Mouse (Mus musculus) myocyte (in vitro differentiated cells): ENCODE measurements around the gene Fbxo34. TPM values are rescaled to one million over a fixed set of nuclear protein-coding genes. Genes with fewer than 3 reads are reported as not detected.
A peak's percentile ranks its signal among the peaks of the same experiment; 100 is the strongest.

ENCODE experiments used
- H3K27me3 ChIP-seq: one replicate; pipeline ENCODE4 v1.6.1; 2011; ENCODE audit not compliant: control insufficient read depth, insufficient read depth, insufficient read length
- H3K36me3 ChIP-seq: one replicate; pipeline ENCODE4 v1.6.1; 2011; ENCODE audit not compliant: control insufficient read depth, insufficient read depth
- H3K4me2 ChIP-seq: one replicate; pipeline ENCODE4 v1.6.1; 2011; ENCODE audit warnings: low read depth, control low read depth
- H3K4me3 ChIP-seq: one replicate; pipeline ENCODE4 v1.5.1; 2011; ENCODE audit warnings: mild to moderate bottlenecking, control low read depth, moderate library complexity
- H3K79me2 ChIP-seq: one replicate; pipeline ENCODE4 v1.6.1; 2011; ENCODE audit not compliant: control insufficient read depth, insufficient read depth
- H3ac ChIP-seq: one replicate; pipeline ENCODE4 v1.6.1; 2011; ENCODE audit not compliant: control insufficient read depth, insufficient read length
- CEBPB ChIP-seq: IDR thresholded peaks from 2 replicates; pipeline ENCODE4 v1.6.1; 2011; ENCODE audit warnings: mild to moderate bottlenecking, moderate library complexity; ENCODE audit not compliant: poor library complexity, insufficient read depth, severe bottlenecking
- E2F4 ChIP-seq: IDR thresholded peaks from one replicate; pipeline ENCODE4 v1.6.1; 2011; ENCODE audit warnings: mild to moderate bottlenecking, control low read depth, moderate library complexity; ENCODE audit not compliant: insufficient read depth
- MAX ChIP-seq: IDR thresholded peaks from one replicate; pipeline ENCODE4 v1.6.1; 2011; ENCODE audit warnings: low read depth, mild to moderate bottlenecking, control low read depth
- MYOD1 ChIP-seq, 3 experiments: IDR thresholded peaks; one replicate each; pipeline ENCODE4 v1.6.1; 2011; ENCODE audit warnings: control low read depth in 2 of 3, low read depth in 2 of 3, mild to moderate bottlenecking in 2 of 3, moderate library complexity in 1 of 3; ENCODE audit not compliant: insufficient read length in 2 of 3, control insufficient read depth in 1 of 3
- MYOG ChIP-seq, 3 experiments: IDR thresholded peaks; one replicate each; pipeline ENCODE4 v1.6.1; 2011; ENCODE audit warnings: control low read depth in 2 of 3, low read depth in 2 of 3, mild to moderate bottlenecking in 2 of 3; ENCODE audit not compliant: insufficient read length in 2 of 3, control insufficient read depth in 1 of 3, insufficient read depth in 1 of 3
- POLR2A ChIP-seq: IDR thresholded peaks from one replicate; pipeline ENCODE4 v1.6.1; 2011; ENCODE audit warnings: low read depth, mild to moderate bottlenecking, control low read depth, moderate library complexity; ENCODE audit not compliant: insufficient read length
- POLR2AphosphoS2 ChIP-seq: IDR thresholded peaks from one replicate; pipeline ENCODE4 v1.6.1; 2011; ENCODE audit warnings: low read depth, control low read depth; ENCODE audit not compliant: insufficient read length
- REST ChIP-seq: IDR thresholded peaks from one replicate; pipeline ENCODE4 v1.6.1; 2011; ENCODE audit warnings: mild to moderate bottlenecking, control low read depth, moderate library complexity; ENCODE audit not compliant: insufficient read depth, insufficient read length
- SRF ChIP-seq: IDR thresholded peaks from one replicate; pipeline ENCODE4 v1.6.1; 2011; ENCODE audit warnings: low read depth; ENCODE audit not compliant: control insufficient read depth, insufficient read length
- TCF12 ChIP-seq: IDR thresholded peaks from one replicate; pipeline ENCODE4 v1.6.1; 2011; ENCODE audit warnings: mild to moderate bottlenecking, control low read depth; ENCODE audit not compliant: poor library complexity, insufficient read depth, severe bottlenecking
- TCF3 ChIP-seq: IDR thresholded peaks from one replicate; pipeline ENCODE4 v1.6.1; 2011; ENCODE audit warnings: low read depth, control low read depth; ENCODE audit not compliant: insufficient read length
- USF1 ChIP-seq: IDR thresholded peaks from one replicate; pipeline ENCODE4 v1.6.1; 2011; ENCODE audit warnings: low read depth, mild to moderate bottlenecking, control low read depth, moderate library complexity
- polyA plus RNA-seq: library from polyadenylated mRNA; unstranded; fragments of >200 nt; fragmentation: generic; extraction: Trizol; gene quantifications from one replicate; pipeline ENCODE4 v1.2.1, GENCODE M21; 2012; ENCODE audit warnings: missing spikeins

The Fbxo34 gene
- polyA plus RNA-seq, 1 experiment = 10.7 TPM

DNA sequence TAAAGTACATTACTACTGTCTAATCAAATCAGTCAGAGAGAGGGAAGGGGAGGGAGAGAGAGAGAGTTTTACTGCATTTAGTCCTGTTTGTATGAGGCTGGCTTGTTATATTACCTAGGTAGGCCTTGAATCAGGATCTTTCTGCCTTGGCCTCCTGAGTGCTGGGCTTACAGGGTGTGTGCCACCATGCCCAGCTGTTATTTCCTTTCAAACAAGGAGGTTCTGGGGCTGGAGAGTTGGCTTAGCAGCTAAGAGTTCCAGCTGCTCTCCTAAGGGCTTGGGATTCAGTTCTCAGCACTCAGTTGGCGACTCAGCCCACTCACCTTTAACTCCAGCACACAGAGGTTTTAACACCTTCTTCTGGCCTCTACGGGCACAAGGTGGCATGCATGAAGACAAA lies 40.5 kb downstream of the Fbxo34 start:
- peaks cover 20% of the 10 kb centered on the region for H3K79me2 ChIP-seq

GRCm38 (mm10) chr14:47493592-47494361 lies 43.6 kb downstream of the Fbxo34 start:
- Histone ChIP-seq H3K4me3 (no peak overlapping the region), H3K4me2 (no peak overlapping the region), H3ac (no peak overlapping the region), H3K27me3 (no peaks in the 10 kb centered on the region), H3K36me3 (no peaks in the 10 kb centered on the region), H3K79me2 (peaks cover 19% of the 10 kb centered on the region)
- TF ChIP-seq REST (no peak), POLR2AphosphoS2 (no peak), MYOD1 (IDR thresholded peaks at IDR 0.05; ENCODE audit: control insufficient read depth in 1 of 3, insufficient read length in 2 of 3, low read depth in 2 of 3) (no peak), E2F4 (no peak), TCF12 (no peak), POLR2A (no peak), MAX (no peak), MYOG (IDR thresholded peaks at IDR 0.05; ENCODE audit: control insufficient read depth in 1 of 3, insufficient read depth in 1 of 3, insufficient read length in 2 of 3, low read depth in 2 of 3) (no peak), CEBPB (no peak), SRF (no peak), TCF3 (no peak), USF1 (no peak)

More for the DNA sequence above, 40.5 kb downstream of the Fbxo34 start:
- Histone ChIP-seq H3K4me3 (no peak overlapping the region), H3ac (no peak overlapping the region), H3K4me2 (peak overlapping the region; percentile 46), H3K27me3 (no peaks in the 10 kb centered on the region), H3K36me3 (no peaks in the 10 kb centered on the region)
- no peak for TF ChIP-seq E2F4
- no peak for TF ChIP-seq MAX
- TF ChIP-seq TCF12 = no peak
- TF ChIP-seq CEBPB = no peak
- TF ChIP-seq MYOG (IDR thresholded peaks at IDR 0.05; ENCODE audit: control insufficient read depth in 1 of 3, insufficient read depth in 1 of 3, insufficient read length in 2 of 3, low read depth in 2 of 3) = peak in 1 of 3 experiments; percentile 26
- TF ChIP-seq MYOD1 (IDR thresholded peaks at IDR 0.05; ENCODE audit: control insufficient read depth in 1 of 3, insufficient read length in 2 of 3, low read depth in 2 of 3) = peak; percentile 53 to 77 (median 73)

- no peak overlapping the region for H3ac ChIP-seq
- peaks cover 18% of the 10 kb centered on the region for H3K79me2 ChIP-seq
- H3K4me3 ChIP-seq = no peak overlapping the region
- no peak overlapping the region for H3K4me2 ChIP-seq
- no peak for TF ChIP-seq TCF3
- TF ChIP-seq TCF12 = no peak
- TF ChIP-seq POLR2AphosphoS2 = no peak
- no peak for TF ChIP-seq MAX
- TF ChIP-seq MYOD1 (IDR thresholded peaks at IDR 0.05; ENCODE audit: control insufficient read depth in 1 of 3, insufficient read length in 2 of 3, low read depth in 2 of 3) = no peak
- TF ChIP-seq USF1 = no peak
- H3K36me3 ChIP-seq = no peaks in the 10 kb centered on the region
- no peaks in the 10 kb centered on the region for H3K27me3 ChIP-seq
Measured at GRCm38 (mm10) chr14:47495951-47496350, 45.7 kb downstream of the Fbxo34 start.

- H3K27me3 ChIP-seq = no peaks in the 10 kb centered on the region
- no peaks in the 10 kb centered on the region for H3K36me3 ChIP-seq
- no peak overlapping the region for H3ac ChIP-seq
- H3K79me2 ChIP-seq = peaks cover 10% of the 10 kb centered on the region
- peak overlapping the region; percentile 43 for H3K4me2 ChIP-seq
- no peak for TF ChIP-seq POLR2AphosphoS2
- TF ChIP-seq TCF3 = no peak
- no peak for TF ChIP-seq POLR2A
- no peak for TF ChIP-seq SRF
- no peak for TF ChIP-seq MYOD1 (IDR thresholded peaks at IDR 0.05; ENCODE audit: control insufficient read depth in 1 of 3, insufficient read length in 2 of 3, low read depth in 2 of 3)
- TF ChIP-seq REST = no peak
- no peak for TF ChIP-seq CEBPB
- no peak for TF ChIP-seq MAX
- no peak for TF ChIP-seq USF1
- TF ChIP-seq E2F4 = no peak
- no peak for TF ChIP-seq MYOG (IDR thresholded peaks at IDR 0.05; ENCODE audit: control insufficient read depth in 1 of 3, insufficient read depth in 1 of 3, insufficient read length in 2 of 3, low read depth in 2 of 3)
- no peak for TF ChIP-seq TCF12
- H3K4me3 ChIP-seq = no peak overlapping the region
Measured at GRCm38 (mm10) chr14:47497166-47497565, 46.9 kb downstream of the Fbxo34 start.

DNA sequence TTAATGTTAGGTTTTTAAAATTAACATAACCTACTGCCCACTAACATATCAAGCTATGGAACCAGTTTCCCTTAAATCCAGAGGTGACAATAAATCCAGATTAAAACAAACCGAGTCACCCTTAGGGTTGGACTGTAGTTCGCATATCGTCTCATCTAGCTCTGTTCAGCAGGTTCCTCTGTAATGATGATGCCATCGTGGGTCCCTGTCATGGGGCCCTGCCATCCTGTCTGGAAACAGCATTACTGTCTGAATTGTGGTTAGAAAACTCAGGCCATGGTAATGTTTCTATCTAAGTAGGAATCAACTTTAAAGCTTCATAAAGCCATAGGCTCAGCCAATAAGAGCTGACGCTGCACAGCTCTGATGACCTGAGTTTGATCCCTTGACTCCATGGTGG lies 48.4 kb downstream of the Fbxo34 start:
- Histone ChIP-seq H3K27me3 (no peaks in the 10 kb centered on the region), H3K36me3 (no peaks in the 10 kb centered on the region), H3K79me2 (peaks cover 10% of the 10 kb centered on the region), H3K4me3 (no peak overlapping the region), H3ac (no peak overlapping the region), H3K4me2 (no peak overlapping the region)
- TF ChIP-seq MYOD1 (IDR thresholded peaks at IDR 0.05; ENCODE audit: control insufficient read depth in 1 of 3, insufficient read length in 2 of 3, low read depth in 2 of 3) = no peak
- TF ChIP-seq SRF = no peak
- TF ChIP-seq USF1 = no peak
- TF ChIP-seq POLR2AphosphoS2 = no peak
- no peak for TF ChIP-seq E2F4
- TF ChIP-seq CEBPB = no peak
